Mouse (Mus musculus): Measurements from ENCODE around the gene Pnpla8. TPM values are rescaled to one million over a fixed set of nuclear protein-coding genes. Genes with fewer than 3 reads are reported as not detected.

Pnpla8 gene
- total RNA-seq, 2 experiments from 2014 or later: 72.9 to 80.3 TPM

GRCm38 (mm10) chr12:44357460-44357859, 136.3 kb downstream of the Pnpla8 start:
- no peak for DNase-seq

- DNase-seq: no peak
Measured at GRCm38 (mm10) chr12:44357881-44358280, 136.7 kb downstream of the Pnpla8 start.

DNA sequence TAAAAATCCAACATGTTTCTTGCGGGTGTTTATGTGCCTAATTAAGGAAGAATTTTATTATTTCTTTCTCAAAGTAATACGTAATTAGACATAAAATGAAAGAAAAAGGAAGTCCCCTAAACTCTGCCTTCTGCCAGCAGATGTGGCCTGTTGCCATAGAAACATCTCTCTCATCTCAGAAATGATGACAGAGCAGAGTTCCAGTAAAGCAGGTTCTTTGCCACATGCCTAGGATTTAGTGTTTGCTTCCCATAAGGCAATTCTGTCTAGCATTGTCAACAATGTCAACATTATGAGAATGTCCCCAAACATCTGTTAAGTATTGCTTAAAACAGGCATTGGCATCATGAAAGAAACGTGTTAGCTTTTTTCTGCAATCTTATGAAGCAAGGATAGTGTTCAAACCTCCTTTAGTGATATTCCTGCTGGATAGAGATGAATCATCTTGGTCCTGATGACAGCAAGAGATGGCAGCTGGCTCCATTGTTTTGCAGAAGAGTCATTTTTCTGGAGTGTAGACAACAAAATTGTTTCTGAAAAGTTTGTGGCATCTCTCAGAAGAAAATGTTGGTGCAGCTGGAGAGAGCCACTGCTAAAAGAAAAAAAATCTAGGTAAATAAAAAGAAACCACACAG, 150.0 kb downstream of the Pnpla8 start:
- no peak for DNase-seq

Small RNAs within 50 kb of the gene (microRNA-seq; reads per million reads assigned to microRNA genes)
- 0 reads per million in 2 experiments for gene Mir5627

Other genes starting within 250 kb of the Pnpla8 start
- 10 to 100 TPM; 14.2 to 15.9 TPM for gene Dnajb9, start 11.0 kb upstream of the Pnpla8 start, total RNA-seq (2021)
- 1 to 10 TPM in 1 of 2 experiments, under 1 TPM in 1; 0.62 to 1.5 TPM for gene Nrcam, start 107.5 kb downstream of the Pnpla8 start, total RNA-seq (2021)

All from heart, postnatal 4 days (tissue).